In genomic region chr6:53818732-53819661, GRCm38 (mm10) we compare ENCODE assay signal across 8 mouse cellular contexts. TPM values are rescaled to one million over a fixed set of nuclear protein-coding genes. Genes with fewer than 3 reads are reported as not detected.
A peak's percentile ranks its signal among the peaks of the same experiment; 100 is the strongest.
DNase-seq lines count a peak whose midpoint lies in the region; ATAC-seq lines count a peak whose summit lies in the region.

No protein-coding gene starts in this region.

- peak overlapping the region; percentile 54 for H3K4me3 ChIP-seq in forebrain, embryonic 16.5 days (replicated peaks; ENCODE audit: low read length)
- H3K4me3 ChIP-seq in hindbrain, embryonic 15.5 days: peak overlapping the region; percentile 53
- peak overlapping the region; percentile 50 for H3K4me3 ChIP-seq in midbrain, embryonic 15.5 days

- H3K27ac ChIP-seq in forebrain, embryonic 16.5 days (ENCODE audit: low read length): no peak overlapping the region
- H3K27ac ChIP-seq in hindbrain, embryonic 15.5 days (replicated peaks): peak overlapping the region; percentile 84; the same call in 1 of the 2 replicates
- 0 out of 2 replicates have a peak overlapping the region, but pooled peaks have one; percentile 72 for H3K27ac ChIP-seq in midbrain, embryonic 15.5 days

- peaks cover 44% of the 10 kb centered on the region for H3K27me3 ChIP-seq in forebrain, embryonic 16.5 days (replicated peaks; ENCODE audit: control insufficient read depth, insufficient read depth, low read length)
- peaks cover 34% of the 10 kb centered on the region for H3K27me3 ChIP-seq in hindbrain, embryonic 15.5 days
- H3K27me3 ChIP-seq in midbrain, embryonic 15.5 days (replicated peaks): peaks cover 49% of the 10 kb centered on the region

- DNase-seq in adrenal gland, postnatal 14 days: peak; percentile 67
- DNase-seq in adrenal gland, adult 18-20 months (ENCODE audit: low spot score in 2 of 2): no peak
- peak; percentile 10 to 28 for DNase-seq in cerebellum, adult 18-20 months
- DNase-seq in liver: peak; percentile 14
- peak; percentile 45 for DNase-seq in urinary bladder, postnatal 25 days (ENCODE audit: low spot score)

- ATAC-seq in forebrain, embryonic 16.5 days: 0 out of 2 replicates have a peak, but pooled peaks have one; percentile 13
- ATAC-seq in hindbrain, embryonic 15.5 days (ENCODE audit: low FRiP score, low read depth): peak; percentile 52
- peak; percentile 40 for ATAC-seq in midbrain, embryonic 15.5 days (replicated peaks)

- no peaks in the 10 kb centered on the region for H3K36me3 ChIP-seq in forebrain, embryonic 16.5 days (ENCODE audit: control insufficient read depth, insufficient read depth)
- no peaks in the 10 kb centered on the region for H3K36me3 ChIP-seq in hindbrain, embryonic 15.5 days
- H3K36me3 ChIP-seq in midbrain, embryonic 15.5 days (replicated peaks): no peaks in the 10 kb centered on the region

- H3K4me2 ChIP-seq in forebrain, embryonic 16.5 days (ENCODE audit: low read length): peak overlapping the region; percentile 93
- peak overlapping the region; percentile 92 for H3K4me2 ChIP-seq in hindbrain, embryonic 15.5 days
- H3K4me2 ChIP-seq in midbrain, embryonic 15.5 days: peak overlapping the region; percentile 97

- 4% methylated on average over 52 of the region's 52 CpGs for WGBS in forebrain, embryonic 16.5 days
- 3% methylated on average over 52 of the region's 52 CpGs for WGBS in hindbrain, embryonic 15.5 days
- 3% methylated on average over 52 of the region's 52 CpGs for WGBS in midbrain, embryonic 15.5 days

- peak overlapping the region; percentile 53; the same call in 1 of the 2 replicates for H3K9ac ChIP-seq in forebrain, embryonic 16.5 days (replicated peaks; ENCODE audit: low read depth, low read length)
- H3K9ac ChIP-seq in hindbrain, embryonic 15.5 days: peak overlapping the region; percentile 60
- H3K9ac ChIP-seq in midbrain, embryonic 15.5 days: peak overlapping the region; percentile 47

- H3K4me1 ChIP-seq in forebrain, embryonic 16.5 days (replicated peaks; ENCODE audit: control insufficient read depth, insufficient read depth, low read length): peaks cover 33% of the 10 kb centered on the region
- H3K4me1 ChIP-seq in hindbrain, embryonic 15.5 days (replicated peaks): peaks cover 41% of the 10 kb centered on the region
- peaks cover 42% of the 10 kb centered on the region for H3K4me1 ChIP-seq in midbrain, embryonic 15.5 days

- no peaks in the 10 kb centered on the region for H3K9me3 ChIP-seq in forebrain, embryonic 16.5 days (ENCODE audit: control insufficient read depth, low read length)
- no peaks in the 10 kb centered on the region for H3K9me3 ChIP-seq in hindbrain, embryonic 15.5 days
- H3K9me3 ChIP-seq in midbrain, embryonic 15.5 days: no peaks in the 10 kb centered on the region

RNA-seq across cellular contexts. Expression of gene Tril, which starts 1.6 kb away (rescaled TPM):
- total RNA-seq in adrenal gland, postnatal 14 days (2021): 11.1 and 13.3 TPM in 2 replicates
- total RNA-seq in adrenal gland, adult 18-20 months (2021): 1 to 10 TPM; 4.9 to 6.2 TPM
- 7.4 and 7.7 TPM in 2 replicates for polyA plus RNA-seq in forebrain, embryonic 16.5 days (2015; fragmentation: Nextera tagmentation; extraction: Ambion mirVana)
- polyA plus RNA-seq in hindbrain, embryonic 15.5 days (2015; fragmentation: Nextera tagmentation; extraction: Ambion mirVana): 17.8 and 18.8 TPM in 2 replicates
- polyA plus RNA-seq in midbrain, embryonic 15.5 days (2015; fragmentation: Nextera tagmentation; extraction: Ambion mirVana): 13.1 and 13.9 TPM in 2 replicates

Comparison
In these comparisons a context has a peak if more than half of its experiments do, and no peak if none do; other contexts are left out.
1. DNase-seq: peak in adrenal gland, postnatal 14 days (single experiment), cerebellum, adult 18-20 months (2 of 2), liver (single experiment) and urinary bladder, postnatal 25 days (single experiment); none in adrenal gland, adult 18-20 months (0 of 2).
2. Peak in every context shown above with its lines, with median percentiles within 50 percentile points of each other: ATAC-seq, H3K4me2 ChIP-seq, H3K4me3 ChIP-seq and H3K9ac ChIP-seq.